Mouse (Mus musculus): ENCODE data around the gene Tomm40l.

Gene Tomm40l

GRCm38 (mm10) chr1:171222238-171223155 lies at the start of gene Tomm40l:
Gene Tomm40l (minus strand): TSS chr1:171222514.
- DNase-seq (ENCODE audit: low spot score), result peak; percentile 99

DNA sequence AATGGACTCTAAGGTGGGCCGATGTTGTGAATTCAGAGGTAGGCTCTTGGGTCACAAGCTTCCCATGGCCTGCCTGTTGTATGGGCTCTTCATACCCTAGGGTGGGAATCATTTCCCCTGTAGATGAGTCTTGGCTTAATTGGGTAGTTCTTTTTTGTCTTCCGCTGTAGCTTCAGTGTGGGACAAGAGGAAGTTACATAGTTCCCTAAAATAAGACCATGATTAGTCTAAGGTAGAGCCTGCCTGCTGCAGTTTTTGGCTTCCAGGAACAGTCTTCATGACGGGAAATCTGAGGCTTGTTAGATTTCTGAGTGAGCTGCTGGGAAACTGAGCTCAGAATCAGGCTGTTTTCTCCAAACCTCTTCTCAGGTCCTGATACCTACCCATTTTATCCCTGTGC lies 49.8 kb upstream of the Tomm40l start:
- no peak for DNase-seq (ENCODE audit: low spot score)

- DNase-seq (ENCODE audit: low spot score), result no peak
These were observed 49.3 kb upstream of the Tomm40l start for GRCm38 (mm10) chr1:171271622-171272021.

DNA sequence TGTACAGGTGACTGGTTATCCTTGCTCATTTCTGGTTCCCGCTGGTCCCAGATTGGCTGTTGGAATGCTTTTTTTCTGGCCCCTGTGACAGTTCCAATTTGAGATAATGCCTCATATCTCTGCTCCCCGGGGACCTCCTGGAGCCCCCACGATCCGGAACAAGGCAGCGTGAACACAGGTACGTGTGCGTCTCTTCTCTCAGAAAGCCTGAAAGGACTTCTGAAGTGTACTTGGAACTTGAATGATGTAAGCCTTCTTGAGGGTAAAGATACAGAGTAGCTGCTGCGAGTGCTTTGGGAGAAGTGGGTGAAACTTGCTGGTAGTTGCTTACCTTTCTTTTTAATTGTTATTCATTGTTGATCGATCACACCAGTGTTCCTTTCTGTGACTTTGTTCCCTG lies 48.9 kb upstream of the Tomm40l start:
- no peak for DNase-seq (ENCODE audit: low spot score)

DNA sequence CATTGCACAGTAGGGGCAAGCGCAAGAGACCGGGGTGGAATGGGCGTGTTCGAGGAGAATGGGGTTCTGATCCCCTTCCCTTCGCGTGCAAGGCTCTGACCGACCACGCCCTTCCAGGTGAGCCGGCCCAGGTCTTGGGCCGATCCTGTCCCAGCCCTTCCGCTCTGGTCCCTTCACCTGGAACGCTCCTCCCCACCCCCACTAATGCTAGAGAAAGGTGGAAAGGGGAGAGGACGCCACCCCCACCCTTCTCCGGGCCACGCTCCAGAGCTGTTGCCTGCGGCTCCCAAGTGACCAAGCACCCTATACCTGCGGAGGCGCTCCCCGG lies 48.2 kb upstream of the Tomm40l start:
- DNase-seq (ENCODE audit: low spot score), result no peak

- peak; percentile 90 for DNase-seq (ENCODE audit: low spot score)
These were observed 47.7 kb upstream of the Tomm40l start, which contains the start of gene B4galt3 for GRCm38 (mm10) chr1:171269848-171270572. Gene B4galt3 (plus strand): TSS chr1:171270328.

DNA sequence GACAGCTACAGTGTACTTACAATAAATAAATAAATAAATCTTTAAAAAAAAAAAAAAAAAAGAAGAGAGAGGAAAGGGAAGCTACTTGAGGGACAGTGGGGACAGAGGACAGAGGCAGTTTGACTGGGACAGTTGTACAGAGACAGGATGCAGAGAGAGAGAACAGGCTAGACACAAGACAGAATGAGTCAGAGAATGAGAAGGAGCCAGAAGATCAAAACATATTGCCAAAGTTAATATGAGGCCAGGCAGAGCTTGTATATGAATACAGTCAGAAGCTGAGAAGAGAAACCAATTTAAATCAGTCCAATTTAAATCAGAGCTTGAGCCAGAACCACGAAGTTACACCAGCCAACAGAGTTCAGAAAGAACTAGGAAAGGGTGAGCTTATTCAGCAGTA lies 46.0 kb upstream of the Tomm40l start:
- DNase-seq (ENCODE audit: low spot score), result no peak

- DNase-seq (ENCODE audit: low spot score), result no peak
These were observed 43.8 kb upstream of the Tomm40l start for GRCm38 (mm10) chr1:171265971-171266744.

- DNase-seq (ENCODE audit: low spot score), result no peak
These were observed 41.5 kb upstream of the Tomm40l start for GRCm38 (mm10) chr1:171263666-171264461.

- DNase-seq (ENCODE audit: low spot score), result peak; percentile 90
These were observed 40.9 kb upstream of the Tomm40l start for GRCm38 (mm10) chr1:171263185-171263611.

DNA sequence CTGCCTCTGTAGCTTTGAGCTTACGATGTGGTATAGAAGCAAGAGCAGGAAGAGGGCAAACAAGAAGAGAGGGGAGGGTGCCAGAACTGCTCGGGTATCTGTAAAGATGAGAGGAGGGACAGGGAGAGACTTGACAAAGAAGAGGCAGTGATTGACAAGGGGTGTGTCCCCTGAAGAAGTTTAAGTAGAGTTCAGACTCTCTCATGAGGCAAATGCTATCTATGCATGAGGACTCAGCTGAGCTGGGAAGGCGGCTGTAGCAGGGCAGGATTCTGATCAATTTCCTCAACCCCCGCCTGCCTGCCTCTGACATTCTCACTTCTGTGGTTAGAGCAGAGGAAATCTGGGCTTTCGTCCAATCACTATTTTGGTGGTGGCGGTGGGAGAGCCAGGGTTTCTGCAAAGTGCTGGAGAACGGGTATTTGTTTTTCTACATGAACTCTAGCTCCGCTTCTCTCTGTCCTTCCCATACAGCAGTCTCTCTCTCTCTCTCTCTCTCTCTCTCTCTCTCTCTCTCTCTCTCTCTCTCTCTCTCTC lies 40.3 kb upstream of the Tomm40l start:
- DNase-seq (ENCODE audit: low spot score), result peak; percentile 83

- DNase-seq (ENCODE audit: low spot score), result no peak
These were observed 38.0 kb upstream of the Tomm40l start for GRCm38 (mm10) chr1:171260316-171260715.

- DNase-seq (ENCODE audit: low spot score), result peak; percentile 63
These were observed 36.6 kb upstream of the Tomm40l start for GRCm38 (mm10) chr1:171258921-171259320.

DNA sequence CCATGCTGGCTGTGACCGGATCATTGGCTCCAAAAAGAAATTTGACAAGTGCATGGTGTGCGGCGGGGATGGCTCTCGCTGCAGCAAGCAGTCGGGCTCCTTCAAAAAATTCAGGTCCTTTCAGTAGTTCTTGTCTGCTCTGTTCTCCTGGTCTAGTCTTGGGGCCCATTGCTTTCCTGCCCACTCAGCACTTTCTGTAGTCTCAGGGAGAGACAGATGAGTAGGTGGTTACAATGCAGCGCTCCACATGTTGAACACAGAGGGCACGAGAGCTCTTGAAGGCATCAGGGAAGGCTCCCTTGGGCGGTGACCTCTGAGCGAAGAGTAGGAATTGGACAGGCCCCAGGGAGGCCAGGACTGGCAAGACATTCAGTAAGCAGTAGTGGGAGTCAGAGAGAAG lies 35.5 kb upstream of the Tomm40l start:
- DNase-seq (ENCODE audit: low spot score), result no peak

GRCm38 (mm10) chr1:171256937-171257548 lies 34.7 kb upstream of the Tomm40l start:
- DNase-seq (ENCODE audit: low spot score), result peak; percentile 90

GRCm38 (mm10) chr1:171256095-171256818 lies 33.9 kb upstream of the Tomm40l start:
- no peak for DNase-seq (ENCODE audit: low spot score)

GRCm38 (mm10) chr1:171252415-171252814 lies 30.1 kb upstream of the Tomm40l start:
- no peak for DNase-seq (ENCODE audit: low spot score)

- DNase-seq (ENCODE audit: low spot score), result peak; percentile 49
These were observed 29.4 kb upstream of the Tomm40l start for GRCm38 (mm10) chr1:171251594-171252324.

Data from MN1 (cell line).